Mouse (Mus musculus): Measurements from ENCODE around the gene Tnni1. TPM values are rescaled to one million over a fixed set of nuclear protein-coding genes. Genes with fewer than 3 reads are reported as not detected.

Gene Tnni1
- polyA plus RNA-seq, 1 experiment from 2014 or later: 3,442 TPM

DNA sequence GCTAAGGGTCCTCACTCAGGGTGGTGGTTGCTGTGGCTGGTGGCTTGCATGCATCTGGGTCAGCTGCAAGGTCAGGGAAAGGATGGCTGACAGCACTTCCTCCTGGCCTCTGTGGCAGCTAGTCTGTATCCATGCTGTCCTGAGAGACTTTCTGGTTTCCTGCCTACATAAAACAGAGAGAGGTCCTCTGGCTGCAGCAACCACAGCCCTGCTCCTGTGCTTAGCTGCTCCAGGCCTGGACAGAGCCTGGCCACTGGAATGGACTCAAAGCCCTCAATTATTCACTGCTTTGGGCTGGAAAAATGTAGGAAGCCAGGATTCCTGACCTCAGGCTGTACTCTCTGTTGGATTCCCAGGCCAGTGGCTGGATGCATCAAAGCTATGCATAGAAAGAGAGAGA is 2.6 kb upstream of the Tnni1 start:
- no peaks in the 10 kb centered on the region for H3K9me3 ChIP-seq (replicated peaks; ENCODE audit: control insufficient read depth, low read length)
- peaks cover 26% of the 10 kb centered on the region for H3K4me1 ChIP-seq (ENCODE audit: control insufficient read depth, insufficient read depth, low read length)
- H3K27ac ChIP-seq (ENCODE audit: low read depth, low read length): peak overlapping the region; percentile 41
- H3K9ac ChIP-seq (ENCODE audit: low read depth, low read length): 0 out of 2 replicates have a peak overlapping the region, but pooled peaks have one; percentile 28
- no peaks in the 10 kb centered on the region for H3K36me3 ChIP-seq (ENCODE audit: control insufficient read depth, insufficient read depth, low read length)
- no peak for ATAC-seq (replicated peaks; ENCODE audit: insufficient number of reproducible peaks, low FRiP score, low TSS enrichment)
- no peaks in the 10 kb centered on the region for H3K27me3 ChIP-seq (ENCODE audit: control insufficient read depth, insufficient read depth, low read length)
- H3K4me2 ChIP-seq: no peak overlapping the region
- H3K4me3 ChIP-seq (ENCODE audit: low read depth, low read length): no peak overlapping the region

DNA sequence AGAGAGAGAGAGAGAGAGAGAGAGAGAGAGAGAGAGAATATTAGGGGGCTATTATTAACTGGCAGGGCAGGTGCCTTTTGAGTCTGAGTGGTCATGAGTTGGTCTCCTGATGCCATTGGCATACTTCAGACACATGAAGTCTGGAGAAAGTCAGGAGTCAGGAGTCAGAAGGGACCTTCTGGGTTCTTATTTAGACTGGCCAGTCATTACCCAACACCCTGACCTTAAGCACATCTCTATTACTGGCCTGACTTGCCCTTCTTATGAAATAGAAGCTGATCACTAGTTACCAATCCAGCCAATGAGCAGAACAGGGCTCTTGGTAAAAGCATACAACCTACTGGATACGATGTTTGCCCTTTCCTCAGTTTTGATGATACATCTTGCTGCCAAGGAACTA is 2.2 kb upstream of the Tnni1 start:
- no peak for ATAC-seq (replicated peaks; ENCODE audit: insufficient number of reproducible peaks, low FRiP score, low TSS enrichment)
- Histone ChIP-seq H3K27me3 (ENCODE audit: control insufficient read depth, insufficient read depth, low read length) (no peaks in the 10 kb centered on the region), H3K9me3 (replicated peaks; ENCODE audit: control insufficient read depth, low read length) (no peaks in the 10 kb centered on the region), H3K9ac (ENCODE audit: low read depth, low read length) (no peak overlapping the region), H3K27ac (ENCODE audit: low read depth, low read length) (0 out of 2 replicates have a peak overlapping the region, but pooled peaks have one; percentile 41), H3K4me2 (no peak overlapping the region), H3K4me3 (ENCODE audit: low read depth, low read length) (no peak overlapping the region), H3K4me1 (ENCODE audit: control insufficient read depth, insufficient read depth, low read length) (peaks cover 24% of the 10 kb centered on the region), H3K36me3 (ENCODE audit: control insufficient read depth, insufficient read depth, low read length) (no peaks in the 10 kb centered on the region)
- WGBS (ENCODE audit: insufficient replicate concordance): 88% methylated on average over 1 of the region's 1 CpGs

DNA sequence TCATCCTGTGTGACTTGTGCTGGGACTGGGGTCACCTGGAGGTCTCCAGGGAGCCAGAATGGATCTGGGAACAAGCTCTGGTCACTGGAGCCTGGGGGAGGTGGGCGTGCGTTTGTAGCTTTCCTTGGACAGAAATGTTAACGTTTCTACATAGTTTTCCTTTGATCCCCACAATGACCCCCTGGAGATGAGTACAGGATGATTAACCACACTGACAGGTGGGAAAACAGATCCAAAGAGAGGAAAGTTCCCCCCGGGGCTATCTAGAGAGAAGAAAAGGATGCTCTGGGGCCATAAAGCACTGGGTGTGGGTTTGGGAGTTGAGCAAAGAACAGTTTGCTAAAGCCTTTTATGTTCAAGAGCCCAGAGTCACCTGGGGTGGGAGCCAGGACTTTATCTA is 1.4 kb downstream of the Tnni1 start:
- H3K36me3 ChIP-seq (ENCODE audit: control insufficient read depth, insufficient read depth, low read length): no peaks in the 10 kb centered on the region
- H3K4me3 ChIP-seq (ENCODE audit: low read depth, low read length): no peak overlapping the region
- no peak overlapping the region for H3K9ac ChIP-seq (ENCODE audit: low read depth, low read length)
- ATAC-seq (replicated peaks; ENCODE audit: insufficient number of reproducible peaks, low FRiP score, low TSS enrichment): no peak
- no peaks in the 10 kb centered on the region for H3K27me3 ChIP-seq (ENCODE audit: control insufficient read depth, insufficient read depth, low read length)
- no peak overlapping the region for H3K4me2 ChIP-seq
- no peak overlapping the region for H3K27ac ChIP-seq (ENCODE audit: low read depth, low read length)
- 49% methylated on average over 4 of the region's 4 CpGs for WGBS (ENCODE audit: insufficient replicate concordance)
- peaks cover 22% of the 10 kb centered on the region for H3K4me1 ChIP-seq (ENCODE audit: control insufficient read depth, insufficient read depth, low read length)
- no peaks in the 10 kb centered on the region for H3K9me3 ChIP-seq (replicated peaks; ENCODE audit: control insufficient read depth, low read length)

DNA sequence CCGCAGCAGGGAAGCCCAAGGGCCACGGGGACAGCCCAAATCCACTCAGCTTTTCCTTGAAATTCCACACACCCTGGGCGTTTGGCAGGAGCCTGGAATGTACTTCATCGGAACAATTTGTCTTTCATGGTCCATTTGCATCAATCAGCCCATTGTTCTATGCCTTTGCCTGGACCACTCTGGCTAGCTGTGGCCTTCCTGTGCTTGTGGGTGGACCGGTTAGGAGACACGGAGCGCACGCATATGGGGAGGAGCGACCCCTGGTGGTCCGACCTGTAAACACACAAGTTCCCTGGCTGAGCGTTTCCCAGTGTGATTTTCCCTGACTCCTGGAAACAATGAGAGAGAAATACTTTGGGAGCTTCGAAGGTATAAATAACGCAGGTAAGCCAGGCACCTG is 2.0 kb downstream of the Tnni1 start:
- H3K9ac ChIP-seq (ENCODE audit: low read depth, low read length): no peak overlapping the region
- peaks cover 17% of the 10 kb centered on the region for H3K4me1 ChIP-seq (ENCODE audit: control insufficient read depth, insufficient read depth, low read length)
- no peak overlapping the region for H3K4me2 ChIP-seq
- 15% methylated on average over 13 of the region's 13 CpGs for WGBS (ENCODE audit: insufficient replicate concordance)
- no peak overlapping the region for H3K27ac ChIP-seq (ENCODE audit: low read depth, low read length)
- no peak; the same call in 1 of the 2 replicates for ATAC-seq (replicated peaks; ENCODE audit: insufficient number of reproducible peaks, low FRiP score, low TSS enrichment)
- H3K4me3 ChIP-seq (ENCODE audit: low read depth, low read length): no peak overlapping the region
- no peaks in the 10 kb centered on the region for H3K9me3 ChIP-seq (replicated peaks; ENCODE audit: control insufficient read depth, low read length)
- no peaks in the 10 kb centered on the region for H3K36me3 ChIP-seq (ENCODE audit: control insufficient read depth, insufficient read depth, low read length)
- no peaks in the 10 kb centered on the region for H3K27me3 ChIP-seq (ENCODE audit: control insufficient read depth, insufficient read depth, low read length)

GRCm38 (mm10) chr1:135782816-135783215 is 3.6 kb downstream of the Tnni1 start:
- Histone ChIP-seq H3K9me3 (replicated peaks; ENCODE audit: control insufficient read depth, low read length) (no peaks in the 10 kb centered on the region), H3K9ac (ENCODE audit: low read depth, low read length) (no peak overlapping the region), H3K4me1 (ENCODE audit: control insufficient read depth, insufficient read depth, low read length) (peaks cover 12% of the 10 kb centered on the region), H3K27ac (ENCODE audit: low read depth, low read length) (no peak overlapping the region), H3K27me3 (ENCODE audit: control insufficient read depth, insufficient read depth, low read length) (no peaks in the 10 kb centered on the region), H3K4me3 (ENCODE audit: low read depth, low read length) (no peak overlapping the region), H3K4me2 (no peak overlapping the region), H3K36me3 (ENCODE audit: control insufficient read depth, insufficient read depth, low read length) (no peaks in the 10 kb centered on the region)
- 49% methylated on average over 10 of the region's 10 CpGs for WGBS (ENCODE audit: insufficient replicate concordance)
- ATAC-seq (replicated peaks; ENCODE audit: insufficient number of reproducible peaks, low FRiP score, low TSS enrichment): no peak

- H3K9ac ChIP-seq (ENCODE audit: low read depth, low read length): no peak overlapping the region
- H3K4me3 ChIP-seq (ENCODE audit: low read depth, low read length): no peak overlapping the region
- H3K9me3 ChIP-seq (replicated peaks; ENCODE audit: control insufficient read depth, low read length): no peaks in the 10 kb centered on the region
- no peak overlapping the region for H3K4me2 ChIP-seq
- no peak for ATAC-seq (replicated peaks; ENCODE audit: insufficient number of reproducible peaks, low FRiP score, low TSS enrichment)
- H3K27ac ChIP-seq (ENCODE audit: low read depth, low read length): no peak overlapping the region
- no peaks in the 10 kb centered on the region; the same call in 1 of the 2 replicates for H3K27me3 ChIP-seq (ENCODE audit: control insufficient read depth, insufficient read depth, low read length)
- no peaks in the 10 kb centered on the region for H3K36me3 ChIP-seq (ENCODE audit: control insufficient read depth, insufficient read depth, low read length)
- 48% methylated on average over 3 of the region's 3 CpGs for WGBS (ENCODE audit: insufficient replicate concordance)
- peaks cover 19% of the 10 kb centered on the region for H3K4me1 ChIP-seq (ENCODE audit: control insufficient read depth, insufficient read depth, low read length)
Observed at GRCm38 (mm10) chr1:135787799-135788198, 8.6 kb downstream of the Tnni1 start.

GRCm38 (mm10) chr1:135788708-135789107 is 9.5 kb downstream of the Tnni1 start:
- 8% methylated on average over 10 of the region's 10 CpGs for WGBS (ENCODE audit: insufficient replicate concordance)
- H3K4me2 ChIP-seq: peak overlapping the region; percentile 54
- H3K4me3 ChIP-seq (ENCODE audit: low read depth, low read length): peak overlapping the region; percentile 8; the same call in 1 of the 2 replicates
- no peak overlapping the region for H3K27ac ChIP-seq (ENCODE audit: low read depth, low read length)
- no peaks in the 10 kb centered on the region; the same call in 1 of the 2 replicates for H3K27me3 ChIP-seq (ENCODE audit: control insufficient read depth, insufficient read depth, low read length)
- H3K4me1 ChIP-seq (ENCODE audit: control insufficient read depth, insufficient read depth, low read length): peaks cover 26% of the 10 kb centered on the region
- no peaks in the 10 kb centered on the region for H3K36me3 ChIP-seq (ENCODE audit: control insufficient read depth, insufficient read depth, low read length)
- H3K9me3 ChIP-seq (replicated peaks; ENCODE audit: control insufficient read depth, low read length): no peaks in the 10 kb centered on the region
- no peak overlapping the region for H3K9ac ChIP-seq (ENCODE audit: low read depth, low read length)
- ATAC-seq (replicated peaks; ENCODE audit: insufficient number of reproducible peaks, low FRiP score, low TSS enrichment): no peak

- peaks cover 32% of the 10 kb centered on the region for H3K4me1 ChIP-seq (ENCODE audit: control insufficient read depth, insufficient read depth, low read length)
- no peak overlapping the region for H3K27ac ChIP-seq (ENCODE audit: low read depth, low read length)
- H3K27me3 ChIP-seq (ENCODE audit: control insufficient read depth, insufficient read depth, low read length): no peaks in the 10 kb centered on the region; the same call in 1 of the 2 replicates
- WGBS (ENCODE audit: insufficient replicate concordance): 10% methylated on average over 5 of the region's 5 CpGs
- H3K4me2 ChIP-seq: no peak overlapping the region
- no peaks in the 10 kb centered on the region for H3K9me3 ChIP-seq (replicated peaks; ENCODE audit: control insufficient read depth, low read length)
- H3K4me3 ChIP-seq (ENCODE audit: low read depth, low read length): no peak overlapping the region
- no peaks in the 10 kb centered on the region for H3K36me3 ChIP-seq (ENCODE audit: control insufficient read depth, insufficient read depth, low read length)
- ATAC-seq (replicated peaks; ENCODE audit: insufficient number of reproducible peaks, low FRiP score, low TSS enrichment): no peak
- no peak overlapping the region for H3K9ac ChIP-seq (ENCODE audit: low read depth, low read length)
Observed at GRCm38 (mm10) chr1:135789815-135790214, 10.6 kb downstream of the Tnni1 start.

- Histone ChIP-seq H3K36me3 (ENCODE audit: control insufficient read depth, insufficient read depth, low read length) (no peaks in the 10 kb centered on the region), H3K9me3 (replicated peaks; ENCODE audit: control insufficient read depth, low read length) (no peaks in the 10 kb centered on the region), H3K27me3 (ENCODE audit: control insufficient read depth, insufficient read depth, low read length) (no peaks in the 10 kb centered on the region; the same call in 1 of the 2 replicates), H3K4me2 (no peak overlapping the region), H3K9ac (ENCODE audit: low read depth, low read length) (peak overlapping the region; percentile 22; the same call in 1 of the 2 replicates), H3K4me1 (ENCODE audit: control insufficient read depth, insufficient read depth, low read length) (peaks cover 55% of the 10 kb centered on the region), H3K27ac (ENCODE audit: low read depth, low read length) (no peak overlapping the region), H3K4me3 (ENCODE audit: low read depth, low read length) (no peak overlapping the region)
- 68% methylated on average over 13 of the region's 13 CpGs for WGBS (ENCODE audit: insufficient replicate concordance)
- ATAC-seq (replicated peaks; ENCODE audit: insufficient number of reproducible peaks, low FRiP score, low TSS enrichment): no peak
Observed at GRCm38 (mm10) chr1:135792143-135792939, 13.1 kb downstream of the Tnni1 start.

Data from heart, embryonic 11.5 days (tissue).